Mouse (Mus musculus) liver, embryonic 14.5 days (tissue): ENCODE measurements around the gene Smyd4. TPM values are rescaled to one million over a fixed set of nuclear protein-coding genes. Genes with fewer than 3 reads are reported as not detected.

Experiments
- ATAC-seq: fragments of 200-750 bp; cut with Nextera tagmentation; 2 replicates; pipeline ENCODE4 v1.8.0; 2017; ENCODE audit warnings: moderate number of reproducible peaks, mild to moderate bottlenecking, moderate library complexity; ENCODE audit not compliant: insufficient read depth
- DNase-seq, 3 experiments: peaks; one replicate each; pipeline ENCODE4 v3.0.0-alpha.2; 2012 to 2013; ENCODE audit warnings: low read depth in 3 of 3, low spot score in 3 of 3
- H3K27ac ChIP-seq: fragments of 300-500 bp; sonication (generic); 2 replicates; pipeline ENCODE4 v1.5.1; 2014; ENCODE audit warnings: moderate library complexity, mild to moderate bottlenecking, control low read depth, inconsistent platforms
- H3K27me3 ChIP-seq: fragments of 300-500 bp; sonication (generic); 2 replicates; pipeline ENCODE4 v1.6.1; 2014; ENCODE audit warnings: mild to moderate bottlenecking, low read length, moderate library complexity; ENCODE audit not compliant: control insufficient read depth, insufficient read depth
- H3K36me3 ChIP-seq: fragments of 300-500 bp; sonication (generic); replicated peaks from 2 replicates; pipeline ENCODE4 v1.6.1; 2014; ENCODE audit warnings: low read depth; ENCODE audit not compliant: control insufficient read depth, insufficient read depth
- H3K4me1 ChIP-seq, 2 experiments: fragments of 200-500 bp in 1 of 2; fragments of 300-500 bp in 1 of 2; sonication (generic) in 1 of 2; replicated peaks; 2 replicates each; pipeline ENCODE4 v1.6.1; 2012 to 2014; ENCODE audit warnings: antibody characterized with exemption in 1 of 2, inconsistent platforms in 1 of 2, low read length in 1 of 2; ENCODE audit not compliant: control insufficient read depth in 2 of 2, insufficient read depth in 2 of 2
- H3K4me2 ChIP-seq: fragments of 300-500 bp; sonication (generic); 2 replicates; pipeline ENCODE4 v1.6.1; 2014; ENCODE audit warnings: low read depth, mild to moderate bottlenecking, control low read depth, moderate library complexity
- H3K4me3 ChIP-seq, 2 experiments: fragments of 200-500 bp in 1 of 2; fragments of 300-500 bp in 1 of 2; sonication (generic) in 1 of 2; 2 replicates each; pipeline ENCODE4 v1.5.1; 2012 to 2014; ENCODE audit warnings: low read depth in 2 of 2, low read length in 2 of 2, mild to moderate bottlenecking in 2 of 2, control low read depth in 1 of 2, inconsistent platforms in 1 of 2, moderate library complexity in 1 of 2; ENCODE audit not compliant: insufficient read depth in 1 of 2
- H3K9ac ChIP-seq: fragments of 300-500 bp; sonication (generic); replicated peaks from 2 replicates; pipeline ENCODE4 v1.6.1; 2014; ENCODE audit warnings: mild to moderate bottlenecking, control low read depth, moderate library complexity
- H3K9me3 ChIP-seq: fragments of 300-500 bp; sonication (generic); 2 replicates; pipeline ENCODE4 v1.6.1; 2016; ENCODE audit warnings: low read length, mixed read lengths; ENCODE audit not compliant: control insufficient read depth
- CTCF ChIP-seq: IDR thresholded peaks from 2 replicates; pipeline ENCODE4 v1.5.1; 2016; ENCODE audit warnings: antibody characterized with exemption, low read depth, control low read depth
- EP300 ChIP-seq: IDR thresholded peaks from 2 replicates; pipeline ENCODE4 v1.6.1; 2016; ENCODE audit warnings: antibody characterized with exemption, low read depth
- WGBS: fragments of 180-500 bp; shearing (Covaris S2); extraction: QIAGEN DNeasy Blood & Tissue Kit; methylation state at CpG from one replicate; pipeline ENCODE4 v1.1.7; 2014; ENCODE audit not compliant: insufficient replicate concordance; 5-methylcytosine and 5-hydroxymethylcytosine counted together
- polyA plus RNA-seq, 2 experiments: library from polyadenylated mRNA; depleted of rRNA in 1 of 2; stranded (reverse) in 1 of 2; unstranded in 1 of 2; fragments of >200 nt; fragmentation: Nextera tagmentation in 1 of 2; extraction: Ambion mirVana in 1 of 2; gene quantifications; 2 replicates each; pipeline versions ENCODE4 v1.2.1 to v1.2.3; 2012 to 2014

The Smyd4 gene
- polyA plus RNA-seq, 2 experiments = 2.2 to 2.7 TPM

- Histone ChIP-seq H3K4me1 (peaks cover 0 to 7% of the 10 kb centered on the region in 2 experiments; a peak in 2 of 4 replicates), H3K4me3 (no peak overlapping the region), H3K9ac (no peak overlapping the region; the same call in 1 of the 2 replicates), H3K4me2 (no peak overlapping the region; the same call in 1 of the 2 replicates), H3K27ac (no peak overlapping the region), H3K36me3 (peaks cover 2% of the 10 kb centered on the region; the same call in 1 of the 2 replicates), H3K27me3 (no peaks in the 10 kb centered on the region), H3K9me3 (peaks cover under 1% of the 10 kb centered on the region; the same call in 1 of the 2 replicates)
- no peak for TF ChIP-seq CTCF
- no peak for TF ChIP-seq EP300
- 30% methylated on average over 9 of the region's 9 CpGs for WGBS
- no peak for ATAC-seq
- no peak for DNase-seq
Measured at GRCm38 (mm10) chr11:75429019-75429705, 80.9 kb downstream of the Smyd4 start.

- ATAC-seq (no peak), DNase-seq (no peak)
- no peak overlapping the region for H3K4me3 ChIP-seq
- no peak overlapping the region for H3K27ac ChIP-seq
- H3K9ac ChIP-seq = no peak overlapping the region
- H3K4me2 ChIP-seq = no peak overlapping the region
- H3K36me3 ChIP-seq = peaks cover 6% of the 10 kb centered on the region; the same call in 1 of the 2 replicates
- H3K4me1 ChIP-seq = peaks cover 0 to 4% of the 10 kb centered on the region in 2 experiments; a peak in 2 of 4 replicates
- TF ChIP-seq CTCF (no peak), EP300 (no peak)
- peaks cover 5% of the 10 kb centered on the region for H3K9me3 ChIP-seq
- 77% methylated on average over 11 of the region's 11 CpGs for WGBS
- H3K27me3 ChIP-seq = no peaks in the 10 kb centered on the region
Measured at GRCm38 (mm10) chr11:75431307-75431706, 83.1 kb downstream of the Smyd4 start.

- H3K4me1 ChIP-seq = peaks cover 0 to 2% of the 10 kb centered on the region in 2 experiments; a peak in 1 of 4 replicates
- H3K27me3 ChIP-seq = no peaks in the 10 kb centered on the region
- no peak overlapping the region for H3K4me3 ChIP-seq
- no peak overlapping the region for H3K9ac ChIP-seq
- H3K9me3 ChIP-seq = peaks cover 5% of the 10 kb centered on the region
- DNase-seq (no peak), ATAC-seq (no peak)
- H3K27ac ChIP-seq = no peak overlapping the region
- H3K4me2 ChIP-seq = no peak overlapping the region
- TF ChIP-seq EP300 (no peak), CTCF (peak; percentile 77)
- 83% methylated on average over 5 of the region's 5 CpGs for WGBS
- peaks cover 6% of the 10 kb centered on the region; the same call in 1 of the 2 replicates for H3K36me3 ChIP-seq
Measured at GRCm38 (mm10) chr11:75434138-75434537, 85.9 kb downstream of the Smyd4 start.

- WGBS = 57% methylated on average over 13 of the region's 13 CpGs
- H3K4me2 ChIP-seq = peak overlapping the region; percentile 30; the same call in 1 of the 2 replicates
- 0 out of 4 replicates have a peak, but pooled peaks cover 0 to 2% of the 10 kb centered on the region in 2 experiments for H3K4me1 ChIP-seq
- DNase-seq = no peak
- peaks cover 26% of the 10 kb centered on the region for H3K36me3 ChIP-seq
- peaks cover 5% of the 10 kb centered on the region for H3K9me3 ChIP-seq
- H3K4me3 ChIP-seq = peak overlapping the region; percentile 33 to 56
- H3K27ac ChIP-seq = no peak overlapping the region
- no peaks in the 10 kb centered on the region for H3K27me3 ChIP-seq
- no peak for TF ChIP-seq CTCF
- no peak for TF ChIP-seq EP300
- no peak overlapping the region; the same call in 1 of the 2 replicates for H3K9ac ChIP-seq
- no peak for ATAC-seq
Measured at GRCm38 (mm10) chr11:75438194-75438593, 90.0 kb downstream of the Smyd4 start.

GRCm38 (mm10) chr11:75438804-75439203, 90.6 kb downstream of the Smyd4 start:
- 76% methylated on average over 3 of the region's 3 CpGs for WGBS
- Histone ChIP-seq H3K4me2 (no peak overlapping the region), H3K4me3 (peak overlapping the region; percentile 33 to 56), H3K4me1 (0 out of 4 replicates have a peak, but pooled peaks cover 0 to 2% of the 10 kb centered on the region in 2 experiments), H3K27ac (no peak overlapping the region), H3K9ac (no peak overlapping the region; the same call in 1 of the 2 replicates), H3K27me3 (no peaks in the 10 kb centered on the region), H3K36me3 (peaks cover 32% of the 10 kb centered on the region), H3K9me3 (peaks cover 5% of the 10 kb centered on the region)
- no peak for DNase-seq
- no peak for ATAC-seq
- no peak for TF ChIP-seq EP300
- TF ChIP-seq CTCF = no peak
